19 mouse cellular contexts compared by ENCODE assay signal in genomic region chr1:106561085-106561760, GRCm38 (mm10).
A peak's percentile ranks its signal among the peaks of the same experiment; 100 is the strongest.
DNase-seq lines count a peak whose midpoint lies in the region; ATAC-seq and TF ChIP-seq lines count a peak whose summit lies in the region.
"Had no signal": no experiment of that assay in that cellular context is flagged by ENCODE, and none has a peak within 500 bp of the region (broad histone marks: within the 10 kb centered on the region; RNA-seq: fewer than 3 reads in every experiment).

No protein-coding gene starts in this region.

- no peak overlapping the region for H3K4me3 ChIP-seq in hindbrain, embryonic 11.5 days (ENCODE audit: low read depth, low read length)
- H3K4me3 ChIP-seq in hindbrain, embryonic 12.5 days: no peak overlapping the region
- H3K4me3 ChIP-seq in megakaryocyte, embryonic 14.5 days (replicated peaks): peak overlapping the region; percentile 42
- H3K4me3 ChIP-seq in gastrocnemius, adult 2 months: no peak overlapping the region
- H3K4me3 ChIP-seq: forebrain, embryonic 13.5 days; limb, embryonic 12.5 days; liver, embryonic 13.5 days; midbrain, embryonic 10.5 days; neural tube, embryonic 12.5 days had no signal

- no peaks in the 10 kb centered on the region for H3K27me3 ChIP-seq in hindbrain, embryonic 11.5 days (ENCODE audit: control insufficient read depth, insufficient read depth, low read length)
- no peaks in the 10 kb centered on the region for H3K27me3 ChIP-seq in hindbrain, embryonic 12.5 days
- no peaks in the 10 kb centered on the region for H3K27me3 ChIP-seq in megakaryocyte, embryonic 14.5 days (replicated peaks)
- H3K27me3 ChIP-seq: forebrain, embryonic 13.5 days; limb, embryonic 12.5 days; liver, embryonic 13.5 days; neural tube, embryonic 12.5 days had no signal

- H3K4me1 ChIP-seq in hindbrain, embryonic 11.5 days (replicated peaks; ENCODE audit: control insufficient read depth, insufficient read depth, low read length): no peaks in the 10 kb centered on the region
- H3K4me1 ChIP-seq in hindbrain, embryonic 12.5 days: 0 out of 2 replicates have a peak, but pooled peaks cover 8% of the 10 kb centered on the region
- H3K4me1 ChIP-seq in megakaryocyte, embryonic 14.5 days: peaks cover 65% of the 10 kb centered on the region
- H3K4me1 ChIP-seq: forebrain, embryonic 13.5 days; limb, embryonic 12.5 days; liver, embryonic 13.5 days; neural tube, embryonic 12.5 days had no signal

- 70% methylated on average over 11 of the region's 11 CpGs for WGBS in hindbrain, embryonic 11.5 days
- WGBS in hindbrain, embryonic 12.5 days: 66% methylated on average over 11 of the region's 11 CpGs

- no peaks in the 10 kb centered on the region for H3K9me3 ChIP-seq in hindbrain, embryonic 11.5 days (ENCODE audit: control insufficient read depth, low read length)
- no peaks in the 10 kb centered on the region for H3K9me3 ChIP-seq in hindbrain, embryonic 12.5 days (replicated peaks)
- H3K9me3 ChIP-seq in megakaryocyte, embryonic 14.5 days: no peaks in the 10 kb centered on the region
- H3K9me3 ChIP-seq: forebrain, embryonic 13.5 days; limb, embryonic 12.5 days; liver, embryonic 13.5 days; midbrain, embryonic 10.5 days; neural tube, embryonic 12.5 days had no signal

- no peak overlapping the region for H3K27ac ChIP-seq in hindbrain, embryonic 11.5 days (ENCODE audit: low read depth, low read length)
- H3K27ac ChIP-seq in hindbrain, embryonic 12.5 days: no peak overlapping the region
- H3K27ac ChIP-seq in gastrocnemius, adult 2 months: no peak overlapping the region
- H3K27ac ChIP-seq: forebrain, embryonic 13.5 days; limb, embryonic 12.5 days; liver, embryonic 13.5 days; midbrain, embryonic 10.5 days; neural tube, embryonic 12.5 days had no signal

- intact Hi-C loops in gastrocnemius, adult 2 months (cut with DNase I): no loop called here

- H3K9ac ChIP-seq in hindbrain, embryonic 11.5 days (ENCODE audit: low read depth, low read length): no peak overlapping the region
- H3K9ac ChIP-seq in hindbrain, embryonic 12.5 days: no peak overlapping the region
- H3K9ac ChIP-seq: forebrain, embryonic 13.5 days; limb, embryonic 12.5 days; liver, embryonic 13.5 days; neural tube, embryonic 12.5 days had no signal

- ATAC-seq in hindbrain, embryonic 11.5 days (ENCODE audit: low FRiP score): peak; percentile 19; the same call in 1 of the 2 replicates
- no peak for ATAC-seq in hindbrain, embryonic 12.5 days (ENCODE audit: low FRiP score)
- no peak for ATAC-seq in megakaryocyte, adult 5-6 weeks (ENCODE audit: poor library complexity, severe bottlenecking)
- ATAC-seq: forebrain, embryonic 13.5 days had no signal

- no peak for TF ChIP-seq CTCF in gastrocnemius, adult 2 months (IDR thresholded peaks at IDR 0.05)

- no peak overlapping the region for H3K4me2 ChIP-seq in hindbrain, embryonic 11.5 days (replicated peaks; ENCODE audit: low read depth, low read length)
- H3K4me2 ChIP-seq in hindbrain, embryonic 12.5 days (replicated peaks): no peak overlapping the region
- H3K4me2 ChIP-seq: forebrain, embryonic 13.5 days; limb, embryonic 12.5 days; liver, embryonic 13.5 days; neural tube, embryonic 12.5 days had no signal

- DNase-seq in embryo, embryonic 10 days (ENCODE audit: low spot score): peak; percentile 21
- DNase-seq in embryo, embryonic 10.5 days (ENCODE audit: low spot score): no peak
- no peak for DNase-seq in hindbrain, embryonic 11.5 days (ENCODE audit: low spot score)
- no peak for DNase-seq in right cerebral cortex, postnatal 14 days
- DNase-seq in gastrocnemius, adult 2 months: no peak
- DNase-seq: adrenal gland, postnatal 14 days; cerebellum, adult 11-12 months; kidney, postnatal 36 days; layer of hippocampus, adult 9-11 months; liver, embryonic 13.5 days; lung, postnatal 14 days; thymus, postnatal 36 days had no signal

- no peaks in the 10 kb centered on the region for H3K36me3 ChIP-seq in hindbrain, embryonic 11.5 days (ENCODE audit: control insufficient read depth, insufficient read depth, low read length)
- H3K36me3 ChIP-seq in hindbrain, embryonic 12.5 days: no peaks in the 10 kb centered on the region
- H3K36me3 ChIP-seq in megakaryocyte, embryonic 14.5 days (replicated peaks; ENCODE audit: low read length): no peaks in the 10 kb centered on the region
- H3K36me3 ChIP-seq: limb, embryonic 12.5 days; liver, embryonic 13.5 days; midbrain, embryonic 10.5 days; neural tube, embryonic 12.5 days had no signal
